Mouse (Mus musculus) kidney, adult 2 months (tissue): ENCODE measurements around the gene Thpo.

ENCODE experiments used
- CTCF ChIP-seq: fragments of 200-500 bp; conservative IDR thresholded peaks from 2 replicates; pipeline ENCODE4 v1.5.1; 2011; ENCODE audit warnings: low read depth, mild to moderate bottlenecking, control low read depth, low read length, moderate library complexity, mixed read lengths; ENCODE audit not compliant: insufficient read depth, insufficient read length
- POLR2A ChIP-seq: fragments of 200-500 bp; IDR thresholded peaks from one replicate; pipeline ENCODE4 v1.6.1; 2011; ENCODE audit warnings: low read depth, low read length, control low read depth

DNA sequence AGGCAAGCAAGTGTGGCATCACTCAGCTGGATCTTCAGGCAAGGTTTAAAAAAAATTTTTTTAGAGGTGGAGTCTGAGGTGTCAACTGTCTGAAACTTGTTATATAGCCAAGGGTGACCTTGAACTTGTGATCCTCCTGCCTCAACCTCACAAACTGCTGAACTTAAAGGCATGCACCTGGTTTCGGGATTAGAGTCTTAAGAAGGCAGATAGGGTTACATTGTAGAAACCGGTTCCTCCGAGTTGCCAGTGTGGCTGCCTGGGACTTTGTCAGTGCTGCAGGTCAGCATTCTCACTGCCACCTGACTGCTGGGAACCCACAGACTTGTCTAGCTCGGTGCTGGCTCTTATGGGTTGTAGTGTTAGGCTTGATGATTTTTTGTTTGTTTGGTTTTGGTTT, 11.1 kb downstream of the Thpo start:
- TF ChIP-seq CTCF, result no peak
- no peak for TF ChIP-seq POLR2A
